Mouse (Mus musculus): ENCODE measurements around the gene Npas3.

Npas3 gene

GRCm38 (mm10) chr12:53852432-53852831 lies 604.0 kb downstream of the Npas3 start:
- no peak for DNase-seq (ENCODE audit: extremely low spot score, low spot score)

GRCm38 (mm10) chr12:53860176-53860575 lies 611.7 kb downstream of the Npas3 start:
- DNase-seq (ENCODE audit: extremely low spot score, low spot score) = no peak

- no peak for DNase-seq (ENCODE audit: extremely low spot score, low spot score)
These were observed 613.8 kb downstream of the Npas3 start for GRCm38 (mm10) chr12:53862281-53862680.

- DNase-seq (ENCODE audit: extremely low spot score, low spot score) = no peak
These were observed 616.1 kb downstream of the Npas3 start for GRCm38 (mm10) chr12:53864436-53865136.

GRCm38 (mm10) chr12:53865691-53866090 lies 617.2 kb downstream of the Npas3 start:
- no peak for DNase-seq (ENCODE audit: extremely low spot score, low spot score)

GRCm38 (mm10) chr12:53869981-53870380 lies 621.5 kb downstream of the Npas3 start:
- no peak for DNase-seq (ENCODE audit: extremely low spot score, low spot score)

- DNase-seq (ENCODE audit: extremely low spot score, low spot score) = peak; percentile 25
These were observed 626.7 kb downstream of the Npas3 start for GRCm38 (mm10) chr12:53875226-53875625.

GRCm38 (mm10) chr12:53876693-53877092 lies 628.2 kb downstream of the Npas3 start:
- no peak for DNase-seq (ENCODE audit: extremely low spot score, low spot score)

- no peak for DNase-seq (ENCODE audit: extremely low spot score, low spot score)
These were observed 633.2 kb downstream of the Npas3 start for GRCm38 (mm10) chr12:53881684-53882083.

- DNase-seq (ENCODE audit: extremely low spot score, low spot score) = no peak
These were observed 634.4 kb downstream of the Npas3 start for GRCm38 (mm10) chr12:53882863-53883262.

GRCm38 (mm10) chr12:53888624-53889023 lies 640.1 kb downstream of the Npas3 start:
- DNase-seq (ENCODE audit: extremely low spot score, low spot score) = no peak

GRCm38 (mm10) chr12:53895909-53896308 lies 647.4 kb downstream of the Npas3 start:
- DNase-seq (ENCODE audit: extremely low spot score, low spot score) = no peak

- no peak for DNase-seq (ENCODE audit: extremely low spot score, low spot score)
These were observed 660.3 kb downstream of the Npas3 start for GRCm38 (mm10) chr12:53908761-53909160.

GRCm38 (mm10) chr12:53910192-53910591 lies 661.7 kb downstream of the Npas3 start:
- no peak for DNase-seq (ENCODE audit: extremely low spot score, low spot score)

GRCm38 (mm10) chr12:53922153-53922552 lies 673.7 kb downstream of the Npas3 start:
- DNase-seq (ENCODE audit: extremely low spot score, low spot score) = no peak

GRCm38 (mm10) chr12:53948826-53949225 lies 700.3 kb downstream of the Npas3 start:
- no peak for DNase-seq (ENCODE audit: extremely low spot score, low spot score)

- DNase-seq (ENCODE audit: extremely low spot score, low spot score) = no peak
These were observed 713.5 kb downstream of the Npas3 start for GRCm38 (mm10) chr12:53962004-53962403.

GRCm38 (mm10) chr12:53963534-53963933 lies 715.1 kb downstream of the Npas3 start:
- no peak for DNase-seq (ENCODE audit: extremely low spot score, low spot score)

GRCm38 (mm10) chr12:53969378-53970174 lies 721.1 kb downstream of the Npas3 start:
- DNase-seq (ENCODE audit: extremely low spot score, low spot score) = no peak

- no peak for DNase-seq (ENCODE audit: extremely low spot score, low spot score)
These were observed 722.2 kb downstream of the Npas3 start for GRCm38 (mm10) chr12:53970721-53971120.

- no peak for DNase-seq (ENCODE audit: extremely low spot score, low spot score)
These were observed 724.9 kb downstream of the Npas3 start for GRCm38 (mm10) chr12:53973414-53973813.

- DNase-seq (ENCODE audit: extremely low spot score, low spot score) = no peak
These were observed 733.4 kb downstream of the Npas3 start for GRCm38 (mm10) chr12:53981575-53982507.
